Mouse (Mus musculus): ENCODE measurements around the gene Rif1.

- no peak for TF ChIP-seq CTCF (IDR thresholded peaks at IDR 0.05; ENCODE audit: insufficient read depth, low read depth, low read length)
- no peak for TF ChIP-seq POLR2A (IDR thresholded peaks at IDR 0.05; ENCODE audit: insufficient read depth, low read depth, low read length)
These were observed 29.1 kb upstream of the Rif1 start for GRCm38 (mm10) chr2:52043485-52043884.

Data from olfactory bulb, adult 2 months (tissue).